Mouse (Mus musculus): ENCODE data around the gene Gab1.

The Gab1 gene

DNA sequence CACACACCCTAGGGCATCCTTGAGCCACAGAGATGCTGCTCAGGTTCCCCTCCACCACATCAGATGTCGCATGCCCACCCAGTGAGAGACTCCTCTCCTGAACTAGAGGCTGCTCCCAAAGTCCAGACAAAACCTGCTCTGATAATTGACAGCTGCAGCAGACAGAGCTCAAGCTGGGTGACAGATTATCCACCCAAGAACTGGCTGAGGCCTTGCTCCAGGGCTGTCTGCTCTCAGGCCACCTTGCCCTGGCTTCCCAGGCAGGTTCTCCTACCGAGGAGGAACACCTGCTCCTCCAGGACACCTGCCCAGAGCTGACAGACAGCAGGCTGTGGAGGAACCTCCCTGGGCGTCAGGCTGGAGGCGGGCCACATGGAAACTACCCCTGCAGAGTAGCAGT, 7.6 kb downstream of the Gab1 start:
- no peak for DNase-seq

GRCm38 (mm10) chr8:80871400-80871799, 8.9 kb downstream of the Gab1 start:
- no peak for DNase-seq

DNA sequence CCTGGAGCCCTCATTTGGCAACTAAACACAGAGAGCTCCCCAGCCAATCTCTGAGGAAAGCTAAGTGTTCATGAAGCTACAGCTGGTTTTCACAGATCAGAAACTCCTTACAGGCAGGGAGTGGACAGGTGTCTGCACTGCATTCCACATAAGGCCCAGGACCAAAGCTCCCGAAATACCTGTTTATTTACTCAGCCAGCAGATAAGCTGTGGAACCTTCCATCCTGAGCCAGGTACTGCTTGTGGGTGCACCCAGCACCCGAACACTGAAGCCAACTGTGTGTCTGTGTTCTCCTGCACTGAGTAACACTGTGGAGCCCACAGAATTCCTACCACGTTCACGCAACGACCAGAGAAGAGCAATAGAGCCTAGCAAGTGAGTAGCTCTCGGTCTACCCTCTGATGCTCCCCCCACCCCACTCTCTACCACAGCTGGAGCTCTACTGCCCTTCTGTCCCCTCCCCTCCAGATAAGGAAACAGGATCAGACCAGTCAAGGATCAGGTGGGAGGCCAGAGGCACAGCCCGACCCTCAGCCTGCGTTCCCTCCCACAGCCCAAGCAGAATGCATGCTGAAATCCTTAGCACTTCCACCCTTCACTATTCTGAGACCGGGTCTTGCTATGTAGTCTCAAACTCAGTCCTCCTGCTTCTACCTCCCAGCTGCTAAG, 9.6 kb downstream of the Gab1 start:
- DNase-seq = no peak

DNA sequence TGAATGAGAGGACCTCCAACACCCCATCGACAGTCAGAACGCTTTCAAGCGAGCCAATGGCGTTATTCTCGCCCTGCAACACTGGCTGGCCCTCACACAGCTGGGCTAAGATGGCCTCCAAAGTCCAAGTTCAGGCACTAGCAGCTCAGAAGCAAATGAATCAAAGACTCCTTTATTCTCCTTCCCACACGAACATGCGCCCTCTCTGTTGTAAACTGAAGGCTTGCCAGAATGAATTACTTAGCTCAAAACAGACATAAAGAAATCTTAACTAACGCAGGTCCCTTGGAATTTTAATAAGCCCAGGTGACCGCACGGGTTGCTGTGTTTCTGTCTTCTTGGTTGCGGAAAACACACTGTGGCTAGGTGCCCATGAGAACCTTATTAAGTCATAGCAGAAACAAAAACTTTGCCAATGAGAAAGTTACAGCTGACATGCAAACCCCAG, 10.4 kb downstream of the Gab1 start:
- DNase-seq = peak; percentile 22

DNA sequence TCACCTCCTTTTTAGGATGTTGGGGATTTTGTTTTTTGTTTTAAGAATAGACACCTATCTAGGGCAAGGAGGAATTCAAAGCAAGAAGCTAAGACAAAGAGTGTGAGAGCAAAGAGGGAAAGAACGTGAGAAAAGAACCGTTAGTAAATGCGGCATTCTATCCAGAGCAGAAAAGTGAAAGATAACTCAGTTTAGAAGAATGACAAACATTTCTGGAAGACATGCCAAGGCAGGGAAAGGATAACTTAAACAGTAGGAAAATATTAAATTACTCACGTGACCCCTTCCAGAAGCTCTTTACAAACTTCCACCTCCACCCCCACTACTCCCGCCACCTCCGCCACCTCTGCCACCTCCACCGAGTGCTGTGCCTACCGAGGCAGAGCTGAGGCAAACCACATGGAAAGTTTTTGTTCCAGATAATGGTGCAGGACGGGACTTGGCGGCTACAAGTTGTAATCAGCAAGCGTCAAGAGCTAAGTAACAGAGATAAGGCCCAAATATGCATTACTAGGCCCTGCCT, 11.5 kb downstream of the Gab1 start:
- peak; percentile 35 for DNase-seq

GRCm38 (mm10) chr8:80868006-80868702, 12.2 kb downstream of the Gab1 start:
- DNase-seq = no peak

DNA sequence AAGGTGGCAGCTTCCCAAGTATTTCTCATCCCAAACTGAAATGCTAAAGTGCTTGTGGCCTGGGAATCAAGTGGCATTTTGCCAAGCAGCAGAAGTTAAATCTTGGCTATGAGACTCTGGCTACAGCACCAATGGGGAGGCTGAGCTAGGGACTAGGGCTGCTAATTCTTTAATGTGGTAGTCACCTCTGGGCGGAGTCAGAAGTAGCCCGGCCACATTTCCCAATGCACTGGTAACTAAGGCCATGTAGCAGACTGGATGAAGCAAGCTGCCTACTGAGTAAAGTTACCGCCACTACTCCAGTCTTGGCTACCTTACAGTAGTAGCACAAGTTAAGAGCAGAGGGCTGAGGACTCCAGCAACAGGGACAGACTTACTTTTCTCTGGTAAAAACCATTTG, 12.7 kb downstream of the Gab1 start:
- DNase-seq = peak; percentile 67

- peak; percentile 43 for DNase-seq
Measured at GRCm38 (mm10) chr8:80865181-80865784, 15.0 kb downstream of the Gab1 start.

GRCm38 (mm10) chr8:80863393-80863792, 16.9 kb downstream of the Gab1 start:
- DNase-seq = peak; percentile 45

DNA sequence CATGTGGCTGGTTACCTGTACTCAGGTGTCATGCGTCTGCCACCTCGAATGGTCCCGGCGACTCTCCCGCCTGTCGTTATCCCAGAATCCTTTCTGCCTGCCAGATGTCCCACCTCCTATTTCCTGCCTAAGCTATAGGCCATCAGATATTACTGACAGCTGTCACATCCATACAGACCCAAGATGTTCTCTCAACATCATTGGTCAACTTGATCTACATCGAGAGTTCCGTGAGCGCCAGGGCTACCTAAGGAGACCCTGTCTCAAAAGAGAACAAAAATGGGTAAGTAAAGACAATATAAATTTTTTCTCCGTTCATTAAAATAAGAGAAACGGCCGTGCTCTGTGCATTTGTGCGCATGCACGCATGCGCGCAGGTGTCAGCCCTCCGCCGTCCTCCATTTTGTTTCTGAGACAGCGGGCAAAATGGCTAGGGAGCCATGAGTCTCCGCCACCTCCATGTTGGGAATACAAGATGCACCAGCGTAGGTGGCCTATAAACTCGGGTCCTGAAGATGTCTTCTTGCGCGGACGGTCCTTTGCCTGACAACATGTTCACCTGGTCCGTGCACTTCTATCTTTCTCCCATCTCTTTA, 21.0 kb downstream of the Gab1 start:
- no peak for DNase-seq

DNA sequence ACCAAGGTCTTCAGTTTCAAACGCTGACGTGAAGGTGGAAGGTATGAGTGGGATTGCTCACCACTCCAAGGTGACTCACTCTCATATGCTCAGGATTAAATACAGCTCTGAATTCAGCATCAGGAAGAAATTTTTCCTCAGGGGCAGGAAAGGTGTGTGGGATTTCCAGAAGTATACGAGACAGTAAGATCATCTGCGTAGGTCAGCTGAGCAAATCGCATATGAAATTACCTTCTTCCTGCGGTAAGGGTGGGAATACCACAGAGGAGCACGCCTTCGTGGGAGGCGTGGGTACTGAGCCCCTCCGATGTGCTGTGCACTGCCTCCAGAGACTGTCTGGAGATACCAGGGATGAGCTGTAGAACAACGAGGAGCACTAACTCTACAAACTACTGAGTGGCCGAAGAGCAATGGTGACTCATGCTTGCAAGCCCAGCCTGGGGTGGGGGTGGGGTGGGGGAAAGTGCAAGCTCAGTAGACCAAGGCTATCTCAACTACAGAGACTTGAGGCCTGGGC, 22.4 kb downstream of the Gab1 start:
- no peak for DNase-seq

DNA sequence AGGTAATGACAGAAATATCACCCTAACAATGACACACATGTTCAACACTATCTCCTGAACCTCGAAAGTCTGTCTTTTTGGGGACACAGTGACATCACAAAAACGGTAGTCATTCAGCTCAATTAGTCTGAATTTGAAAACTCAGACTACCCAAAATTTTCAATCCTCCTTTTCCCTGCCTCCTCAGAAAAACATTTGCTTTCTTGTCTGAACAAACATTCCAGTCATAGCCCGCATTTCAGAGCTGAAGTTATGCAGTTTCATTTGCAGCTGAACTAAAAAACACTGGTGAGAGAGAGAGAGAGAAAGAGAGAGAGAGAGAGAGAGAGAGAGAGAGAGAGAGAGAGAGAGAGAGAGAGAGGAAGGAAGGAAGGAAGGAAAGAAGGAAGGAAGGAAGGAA, 23.2 kb downstream of the Gab1 start:
- no peak for DNase-seq

DNA sequence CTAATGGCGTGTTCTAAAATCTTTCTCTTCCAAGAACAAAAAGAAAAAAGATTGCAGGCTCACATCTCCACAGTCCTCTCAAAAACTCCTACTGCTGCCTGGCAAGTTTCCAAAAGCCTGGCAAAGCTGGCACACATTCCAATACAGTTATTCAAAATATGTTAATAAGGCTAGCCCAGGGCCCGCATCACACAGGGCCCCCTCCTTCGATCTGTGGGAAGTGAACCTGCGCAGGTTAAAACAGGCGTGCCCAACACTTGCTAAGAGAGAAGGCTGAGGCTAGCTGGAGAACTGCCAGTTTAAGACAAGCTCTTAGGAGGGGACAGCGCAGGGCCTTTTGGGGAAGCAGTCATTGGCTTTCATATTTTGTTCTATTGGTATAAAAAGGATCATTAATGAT, 23.7 kb downstream of the Gab1 start:
- peak; percentile 58 for DNase-seq

- peak; percentile 34 for DNase-seq
Measured at GRCm38 (mm10) chr8:80853622-80854021, 26.7 kb downstream of the Gab1 start.

GRCm38 (mm10) chr8:80853208-80853607, 27.1 kb downstream of the Gab1 start:
- DNase-seq = no peak

GRCm38 (mm10) chr8:80852412-80853165, 27.7 kb downstream of the Gab1 start:
- no peak for DNase-seq

GRCm38 (mm10) chr8:80851648-80852047, 28.7 kb downstream of the Gab1 start:
- no peak for DNase-seq

GRCm38 (mm10) chr8:80850013-80850412, 30.3 kb downstream of the Gab1 start:
- DNase-seq = no peak

GRCm38 (mm10) chr8:80848631-80849030, 31.7 kb downstream of the Gab1 start:
- no peak for DNase-seq

- peak; percentile 77 for DNase-seq
Measured at GRCm38 (mm10) chr8:80847912-80848311, 32.4 kb downstream of the Gab1 start.

DNA sequence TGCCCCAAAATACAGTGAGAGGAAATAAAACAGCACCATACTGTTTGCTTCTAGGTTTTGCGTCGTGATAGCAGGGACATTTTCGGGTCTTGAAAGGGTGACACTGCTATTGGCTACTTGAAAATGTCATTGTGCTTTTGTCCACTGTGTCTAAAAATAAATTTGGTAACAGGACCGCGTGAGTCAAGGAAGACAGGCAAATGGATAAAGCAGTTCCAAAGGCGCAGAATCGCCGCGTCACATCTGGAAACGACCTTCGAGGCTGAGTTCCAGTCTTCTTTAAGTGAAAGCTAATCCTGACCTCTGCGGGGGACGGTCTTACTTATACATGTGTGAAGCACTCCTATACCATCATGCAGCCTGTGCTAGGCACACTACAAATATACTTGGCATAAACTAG, 35.0 kb downstream of the Gab1 start:
- DNase-seq = no peak

DNA sequence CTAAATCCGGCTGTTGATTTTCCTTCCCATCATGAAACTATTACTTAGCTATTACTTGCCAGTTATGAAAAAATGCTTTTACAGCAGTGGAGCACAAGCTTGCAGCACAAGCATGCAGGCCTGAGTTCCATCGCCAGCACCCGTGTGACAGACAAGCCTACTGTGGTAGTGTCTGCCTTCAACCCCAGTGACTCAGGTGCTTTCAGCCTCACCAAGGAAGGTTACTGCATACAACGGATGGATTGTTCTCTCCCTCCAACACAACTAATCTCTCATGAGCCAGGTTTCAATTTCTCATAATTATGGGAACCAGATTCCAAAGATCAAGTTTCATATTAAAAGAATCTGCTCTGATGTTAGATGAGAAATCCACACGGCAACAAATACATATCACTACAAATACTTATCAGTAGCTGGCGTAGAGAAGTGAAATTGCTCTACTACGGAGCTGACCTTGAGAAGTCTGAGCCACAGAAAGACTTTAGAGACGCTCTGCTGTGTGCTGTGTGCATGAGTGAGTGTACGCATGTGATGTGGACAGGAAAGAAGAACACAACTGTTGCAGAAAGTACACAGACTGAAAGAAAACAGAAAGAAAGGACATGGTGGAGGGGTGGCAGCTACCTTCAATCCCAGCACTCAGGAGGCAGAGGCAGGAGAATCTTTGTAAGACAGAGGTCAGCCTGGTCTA, 36.4 kb downstream of the Gab1 start:
- DNase-seq = no peak

Measured in lung, postnatal 10 days (tissue).